Mouse (Mus musculus) cortical plate, adult 2 months (tissue): ENCODE measurements at regions not wholly inside any gene's neighbourhood (a gene's known extent, or its start where the extent isn't known, plus 50 kb on each side); places are given as distances from the start of the nearest gene placed in this dataset.

Experiments
- H3K27ac ChIP-seq: fragments of 200-500 bp; 2 replicates; pipeline ENCODE4 v1.5.1; 2012; ENCODE audit warnings: low read length, control low read depth, inconsistent platforms; ENCODE audit not compliant: insufficient read depth
- H3K4me1 ChIP-seq: fragments of 200-500 bp; 2 replicates; pipeline ENCODE4 v1.6.1; 2011; ENCODE audit warnings: low read length; ENCODE audit not compliant: control insufficient read depth, insufficient read depth
- H3K4me3 ChIP-seq: fragments of 200-500 bp; 2 replicates; pipeline ENCODE4 v1.5.1; 2011; ENCODE audit warnings: mild to moderate bottlenecking, low read length, control low read depth; ENCODE audit not compliant: insufficient read depth
- CTCF ChIP-seq: fragments of 200-500 bp; IDR thresholded peaks from 2 replicates; pipeline ENCODE4 v1.5.1; 2011; ENCODE audit warnings: mild to moderate bottlenecking, control low read depth, low read length; ENCODE audit not compliant: insufficient read depth; ENCODE audit errors: extremely low read depth
- POLR2A ChIP-seq: fragments of 200-500 bp; IDR thresholded peaks from 2 replicates; pipeline ENCODE4 v1.6.1; 2011; ENCODE audit warnings: mild to moderate bottlenecking, low read length, control low read depth; ENCODE audit not compliant: insufficient read depth; ENCODE audit errors: extremely low read depth

GRCm38 (mm10) chr4:21095741-21096140 lies 590.0 kb downstream of the Prdm13 start:
- TF ChIP-seq CTCF, result no peak
- no peak for TF ChIP-seq POLR2A
- Histone ChIP-seq H3K27ac (no peak overlapping the region), H3K4me1 (no peaks in the 10 kb centered on the region), H3K4me3 (no peak overlapping the region)

GRCm38 (mm10) chr4:21070198-21070785 lies 615.5 kb downstream of the Prdm13 start:
- TF ChIP-seq CTCF (no peak), POLR2A (no peak)

More at GRCm38 (mm10) chr4:21070198-21070785, 615.5 kb downstream of the Prdm13 start:
- H3K4me1 ChIP-seq, result no peaks in the 10 kb centered on the region
- no peak overlapping the region for H3K4me3 ChIP-seq
- H3K27ac ChIP-seq, result no peak overlapping the region
